29 mouse cellular contexts compared by ENCODE assay signal in genomic region chr15:30555787-30556186, GRCm38 (mm10).
"Had no signal": no experiment of that assay in that cellular context is flagged by ENCODE, and none has a peak within 500 bp of the region (broad histone marks: within the 10 kb centered on the region; RNA-seq: fewer than 3 reads in every experiment).

No protein-coding gene starts in this region.

- H3K36me3 ChIP-seq: heart, embryonic 10.5 days; heart, embryonic 12.5 days; hindbrain, embryonic 10.5 days; hindbrain, embryonic 12.5 days; kidney, embryonic 15.5 days; limb, embryonic 10.5 days; limb, embryonic 12.5 days; liver, embryonic 13.5 days; liver, embryonic 15.5 days had no signal

- H3K4me3 ChIP-seq: gastrocnemius, adult 2 months; heart, embryonic 10.5 days; heart, embryonic 12.5 days; hindbrain, embryonic 10.5 days; hindbrain, embryonic 12.5 days; kidney, embryonic 15.5 days; layer of hippocampus, adult 2 months; left cerebral cortex, adult 2 months; limb, embryonic 10.5 days; limb, embryonic 12.5 days; liver, embryonic 13.5 days; liver, embryonic 15.5 days had no signal

- ATAC-seq: hindbrain, embryonic 16.5 days; intestine, embryonic 16.5 days; liver, postnatal 0 days had no signal

- H3K9me3 ChIP-seq: heart, embryonic 10.5 days; heart, embryonic 12.5 days; hindbrain, embryonic 10.5 days; hindbrain, embryonic 12.5 days; kidney, embryonic 15.5 days; limb, embryonic 10.5 days; limb, embryonic 12.5 days; liver, embryonic 13.5 days; liver, embryonic 15.5 days had no signal

- H3K27ac ChIP-seq: gastrocnemius, adult 2 months; heart, embryonic 10.5 days; hindbrain, embryonic 10.5 days; hindbrain, embryonic 12.5 days; hindbrain, embryonic 14.5 days; kidney, embryonic 15.5 days; layer of hippocampus, adult 2 months; left cerebral cortex, adult 2 months; limb, embryonic 10.5 days; limb, embryonic 12.5 days; liver, embryonic 13.5 days; liver, embryonic 15.5 days had no signal

- DNase-seq: gastrocnemius, adult 2 months; gastrocnemius, postnatal 10 days; gastrocnemius, postnatal 25 days; heart, adult 18-20 months; heart, postnatal 10 days; heart, postnatal 4 days; kidney, adult 11 months; kidney, adult 2 months; kidney, adult 9 months; kidney, postnatal 10 days; kidney, postnatal 25 days; kidney, postnatal 4 days; liver; liver, embryonic 13.5 days; liver, postnatal 0 days had no signal

- H3K27me3 ChIP-seq: heart, embryonic 12.5 days; hindbrain, embryonic 12.5 days; kidney, embryonic 15.5 days; limb, embryonic 12.5 days; liver, embryonic 13.5 days; liver, embryonic 15.5 days had no signal

- H3K4me1 ChIP-seq: heart, embryonic 10.5 days; heart, embryonic 12.5 days; hindbrain, embryonic 12.5 days; kidney, embryonic 15.5 days; limb, embryonic 10.5 days; limb, embryonic 12.5 days; liver, embryonic 13.5 days; liver, embryonic 15.5 days had no signal

- H3K9ac ChIP-seq: heart, embryonic 12.5 days; hindbrain, embryonic 12.5 days; hindbrain, embryonic 14.5 days; kidney, embryonic 15.5 days; limb, embryonic 12.5 days; liver, embryonic 13.5 days; liver, embryonic 15.5 days; liver, postnatal 0 days had no signal

- H3K4me2 ChIP-seq: heart, embryonic 12.5 days; hindbrain, embryonic 12.5 days; hindbrain, embryonic 14.5 days; kidney, embryonic 15.5 days; limb, embryonic 12.5 days; liver, embryonic 11.5 days; liver, embryonic 13.5 days; liver, embryonic 15.5 days had no signal
